Mouse (Mus musculus): ENCODE results near the gene Vps11.

- TF ChIP-seq CTCF (IDR thresholded peaks at IDR 0.05; ENCODE audit: low read depth, low read length): no peak
- TF ChIP-seq POLR2A (IDR thresholded peaks at IDR 0.05; ENCODE audit: borderline replicate concordance, low read depth, low read length): no peak
Observed at GRCm38 (mm10) chr9:44384596-44384995, 23.1 kb upstream of the Vps11 start.
